9 mouse cellular contexts compared by ENCODE assay signal in the genomic region with DNA sequence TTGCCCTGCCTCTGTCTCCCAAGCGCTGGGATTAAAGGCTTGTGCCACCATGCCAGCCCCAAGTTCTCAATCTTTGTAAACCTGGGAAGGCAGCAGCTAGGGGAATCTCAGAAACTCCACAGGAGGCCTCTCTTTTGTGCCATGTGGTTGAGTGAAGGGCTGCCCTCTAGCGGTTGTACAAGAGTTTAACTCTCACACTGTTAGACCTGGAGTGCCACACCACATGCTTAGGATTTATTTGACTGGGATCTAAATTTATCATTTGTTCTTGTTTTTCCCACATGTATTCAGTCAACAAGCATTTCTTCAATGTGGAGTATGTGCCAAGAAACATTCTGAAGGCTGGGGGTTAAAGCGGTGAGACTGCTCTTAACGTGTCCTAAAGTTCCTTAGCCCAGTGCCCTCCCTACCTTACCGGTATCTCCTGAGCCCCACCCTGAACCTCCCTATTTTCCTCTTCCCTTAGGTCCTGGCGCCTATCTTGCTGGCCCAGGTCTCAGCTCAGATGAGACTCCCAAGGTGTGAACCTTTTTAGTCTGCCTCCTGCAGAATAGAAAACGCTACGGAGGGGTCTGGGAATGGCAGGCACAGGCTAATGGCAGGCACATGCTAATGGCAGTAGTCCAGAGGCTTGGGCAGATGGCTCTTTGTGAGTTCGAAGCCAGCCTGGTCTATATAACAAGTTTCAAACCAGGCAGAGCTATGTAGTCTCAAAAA. TPM values are rescaled to one million over a fixed set of nuclear protein-coding genes. Genes with fewer than 3 reads are reported as not detected.
DNase-seq lines count a peak whose midpoint lies in the region; ATAC-seq and TF ChIP-seq lines count a peak whose summit lies in the region.
"Had no signal": no experiment of that assay in that cellular context is flagged by ENCODE, and none has a peak within 500 bp of the region (broad histone marks: within the 10 kb centered on the region; RNA-seq: fewer than 3 reads in every experiment).

No protein-coding gene starts in this region.

- no peak overlapping the region for H3K4me3 ChIP-seq in C2C12 (ENCODE audit: insufficient read depth, poor library complexity, severe bottlenecking)
- H3K4me3 ChIP-seq in lung, adult 2 months (replicated peaks; ENCODE audit: extremely low read depth, low read depth, low read length), result no peak overlapping the region

- peak; percentile 49 for TF ChIP-seq CTCF in C2C12 (IDR thresholded peaks at IDR 0.05; ENCODE audit: control insufficient read depth, insufficient read depth, insufficient read length)
- peak; percentile 54 for TF ChIP-seq CTCF in lung, adult 2 months (IDR thresholded peaks at IDR 0.05; ENCODE audit: insufficient read depth, low read length)

- no peak for TF ChIP-seq POLR2A in lung, adult 2 months (IDR thresholded peaks at IDR 0.05; ENCODE audit: borderline replicate concordance, extremely low read depth, low read depth, low read length)

- peaks cover 4% of the 10 kb centered on the region for H3K79me3 ChIP-seq in C2C12 (ENCODE audit: low read depth)

- H3K27me3 ChIP-seq in C2C12 (ENCODE audit: control insufficient read depth, insufficient read depth, insufficient read length), result no peaks in the 10 kb centered on the region
- H3K27me3 ChIP-seq: hindbrain, embryonic 15.5 days had no signal

- no peak overlapping the region for H3ac ChIP-seq in C2C12 (ENCODE audit: control insufficient read depth, insufficient read length, low read depth)

- H3K4me1 ChIP-seq in lung, adult 2 months (ENCODE audit: control insufficient read depth, insufficient read depth, low read length), result peaks cover 21% of the 10 kb centered on the region

- ATAC-seq in inflammation-experienced regulatory T-cells, adult 6 months, result no peak

- H3K36me3 ChIP-seq in C2C12 (ENCODE audit: control insufficient read depth, insufficient read depth), result no peaks in the 10 kb centered on the region
- H3K36me3 ChIP-seq: hindbrain, embryonic 15.5 days had no signal

- DNase-seq in MEL-GATA-1-ER (ENCODE audit: extremely low read depth, low read depth), result peak; percentile 74
- DNase-seq in cerebellum, adult 9-10 months, result peak; percentile 86
- DNase-seq in frontal cortex, postnatal 10 days (ENCODE audit: low spot score in 2 of 2), result peak; percentile 49 to 65
- peak; percentile 70 to 84 for DNase-seq in kidney, postnatal 36 days
- peak; percentile 54 for DNase-seq in lung, adult 2 months
- DNase-seq in right cerebral cortex, postnatal 10 days (ENCODE audit: low spot score in 2 of 2), result peak; percentile 80 to 86

- WGBS in lung, adult 2 months, result 53% methylated on average over 9 of the region's 9 CpGs

- peaks cover 4% of the 10 kb centered on the region for H3K79me2 ChIP-seq in C2C12 (ENCODE audit: control insufficient read depth, insufficient read depth)

TF ChIP-seq in C2C12, 6 proteins besides CTCF, POLR2A, EP300 and RAD21:
- no peak for TF ChIP-seq FOSL1 (IDR thresholded peaks at IDR 0.05; ENCODE audit: insufficient read depth, low read length, poor library complexity, severe bottlenecking)
- peak; percentile 81 for TF ChIP-seq MAX (IDR thresholded peaks at IDR 0.05)
- TF ChIP-seq MYOG (IDR thresholded peaks at IDR 0.05; ENCODE audit: control insufficient read depth, extremely low read depth, insufficient read length), result no peak
- no peak for TF ChIP-seq MYOD1 (IDR thresholded peaks at IDR 0.05; ENCODE audit: control insufficient read depth, insufficient read length, low read depth)
- TF ChIP-seq USF1 (IDR thresholded peaks at IDR 0.05; ENCODE audit: low read depth), result no peak
TF ChIP-seq in C2C12: peak in this region for 1.

RNA-seq across cellular contexts. Expression of gene Orai1, which starts 1.1 kb away (rescaled TPM):
- 10.8 TPM for polyA plus RNA-seq in C2C12 (2012; fragmentation: generic; extraction: Trizol)
- polyA plus RNA-seq in lung, adult 2 months (2012; rRNA removed), result 113 and 137 TPM in 2 replicates
- polyA plus RNA-seq in inflammation-experienced regulatory T-cells, adult 6 months (2017; shearing (Covaris generic)), result 10 to 100 TPM in 1 of 3 experiments, 1 to 10 TPM in 2; 7.3 to 10.0 (median 8.0) TPM

RNA-seq across cellular contexts. Expression of gene Kdm2b, which starts 24.1 kb away (rescaled TPM):
- 15.3 TPM for polyA plus RNA-seq in C2C12 (2012; fragmentation: generic; extraction: Trizol)
- polyA plus RNA-seq in lung, adult 2 months (2012; rRNA removed), result 16.6 and 20.1 TPM in 2 replicates
- polyA plus RNA-seq in inflammation-experienced regulatory T-cells, adult 6 months (2017; shearing (Covaris generic)), result 10 to 100 TPM; 29.8 to 58.3 (median 53.4) TPM

RNA-seq across cellular contexts. Expression of gene Morn3, which starts 33.1 kb away (rescaled TPM):
- polyA plus RNA-seq in C2C12 (2012; fragmentation: generic; extraction: Trizol), result not detected
- polyA plus RNA-seq in lung, adult 2 months (2012; rRNA removed), result 0.77 and 2.9 TPM in 2 replicates
- 1 to 10 TPM; 2.6 to 7.4 (median 6.1) TPM for polyA plus RNA-seq in inflammation-experienced regulatory T-cells, adult 6 months (2017; shearing (Covaris generic))

RNA-seq across cellular contexts. Expression of gene Tmem120b, which starts 54.5 kb away (rescaled TPM):
- polyA plus RNA-seq in C2C12 (2012; fragmentation: generic; extraction: Trizol), result 10.4 TPM
- 10.4 and 12.1 TPM in 2 replicates for polyA plus RNA-seq in lung, adult 2 months (2012; rRNA removed)
- polyA plus RNA-seq in inflammation-experienced regulatory T-cells, adult 6 months (2017; shearing (Covaris generic)), result 1 to 10 TPM; 1.1 to 2.1 (median 1.5) TPM
